Mouse (Mus musculus): ENCODE data around the gene Rap1b. TPM values are rescaled to one million over a fixed set of nuclear protein-coding genes. Genes with fewer than 3 reads are reported as not detected.
"Not testable (repeated sequence)": the region's sequence is repeated elsewhere in the genome, so short reads cannot be mapped to it uniquely, and the experiment has no call there.

The Rap1b gene
- polyA plus RNA-seq (2011; ENCODE audit: insufficient read depth, insufficient read length, low replicate concordance, missing spikeins) = 119 and 178 TPM in 2 replicates

DNA sequence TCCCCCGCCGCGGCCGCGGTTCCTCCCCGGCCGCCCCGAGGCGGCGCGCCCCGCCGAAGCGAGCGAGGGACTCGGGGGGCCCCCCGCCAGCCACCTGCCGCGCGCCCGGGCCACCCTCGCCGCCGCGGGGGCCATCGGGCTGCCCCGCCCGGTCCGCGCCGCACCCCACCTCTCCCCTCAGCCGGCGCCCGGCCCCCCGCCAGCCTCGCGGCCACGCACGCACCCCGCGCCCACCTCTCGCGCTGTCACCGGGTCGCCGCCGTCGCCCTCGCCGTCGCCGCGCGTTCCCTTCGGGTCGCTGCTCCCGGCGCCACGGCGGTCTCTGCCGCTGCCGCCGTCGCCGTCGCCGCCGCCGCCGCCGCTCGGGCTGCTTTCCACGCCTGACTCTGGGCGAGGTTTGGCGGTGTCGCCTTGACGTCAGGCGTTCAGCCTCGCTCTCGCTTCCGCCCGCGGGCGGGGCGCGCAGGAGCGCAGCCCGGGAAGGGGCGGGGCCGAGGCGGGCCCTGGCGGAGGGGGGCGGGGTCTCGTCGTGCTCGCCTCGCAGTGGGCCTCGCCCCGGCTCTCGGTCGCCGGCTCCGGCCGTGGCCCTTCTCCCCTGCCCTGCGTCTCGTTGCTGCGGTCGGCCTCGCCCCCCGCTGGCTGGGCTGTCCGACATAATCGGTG is at the start of gene Rap1b:
TSS of gene Rap1b (minus strand) at position 439 of the 663 bp plus-strand sequence.
- TF ChIP-seq POLR2A (IDR thresholded peaks at IDR 0.05; ENCODE audit: borderline replicate concordance, control insufficient read depth, low read depth, low read length) = peak; percentile 88
- no peak for TF ChIP-seq CTCF (IDR thresholded peaks at IDR 0.05; ENCODE audit: control insufficient read depth, insufficient read depth, low read length)
- peaks cover 2% of the 10 kb centered on the region; the same call in 1 of the 2 replicates for H3K4me1 ChIP-seq (ENCODE audit: control insufficient read depth, insufficient read depth, low read length)
- peak within 1 kb of the TSS; percentile 100 for H3K27ac ChIP-seq (ENCODE audit: control insufficient read depth, insufficient read depth, low read depth, low read length, poor library complexity)
- H3K4me3 ChIP-seq (replicated peaks; ENCODE audit: control insufficient read depth, low read depth, low read length) = peak within 1 kb of the TSS; percentile 82
- WGBS = under 1% methylated on average over 110 of the region's 112 CpGs

- Histone ChIP-seq H3K27ac (ENCODE audit: control insufficient read depth, insufficient read depth, low read depth, low read length, poor library complexity) (no peak overlapping the region), H3K4me3 (replicated peaks; ENCODE audit: control insufficient read depth, low read depth, low read length) (no peak overlapping the region), H3K4me1 (ENCODE audit: control insufficient read depth, insufficient read depth, low read length) (peaks cover 3% of the 10 kb centered on the region; the same call in 1 of the 2 replicates)
- TF ChIP-seq POLR2A (IDR thresholded peaks at IDR 0.05; ENCODE audit: borderline replicate concordance, control insufficient read depth, low read depth, low read length) (no peak), CTCF (IDR thresholded peaks at IDR 0.05; ENCODE audit: control insufficient read depth, insufficient read depth, low read length) (no peak)
- 82% methylated on average over 4 of the region's 4 CpGs for WGBS
These were observed 49.4 kb upstream of the Rap1b start for GRCm38 (mm10) chr10:117895186-117895585.

DNA sequence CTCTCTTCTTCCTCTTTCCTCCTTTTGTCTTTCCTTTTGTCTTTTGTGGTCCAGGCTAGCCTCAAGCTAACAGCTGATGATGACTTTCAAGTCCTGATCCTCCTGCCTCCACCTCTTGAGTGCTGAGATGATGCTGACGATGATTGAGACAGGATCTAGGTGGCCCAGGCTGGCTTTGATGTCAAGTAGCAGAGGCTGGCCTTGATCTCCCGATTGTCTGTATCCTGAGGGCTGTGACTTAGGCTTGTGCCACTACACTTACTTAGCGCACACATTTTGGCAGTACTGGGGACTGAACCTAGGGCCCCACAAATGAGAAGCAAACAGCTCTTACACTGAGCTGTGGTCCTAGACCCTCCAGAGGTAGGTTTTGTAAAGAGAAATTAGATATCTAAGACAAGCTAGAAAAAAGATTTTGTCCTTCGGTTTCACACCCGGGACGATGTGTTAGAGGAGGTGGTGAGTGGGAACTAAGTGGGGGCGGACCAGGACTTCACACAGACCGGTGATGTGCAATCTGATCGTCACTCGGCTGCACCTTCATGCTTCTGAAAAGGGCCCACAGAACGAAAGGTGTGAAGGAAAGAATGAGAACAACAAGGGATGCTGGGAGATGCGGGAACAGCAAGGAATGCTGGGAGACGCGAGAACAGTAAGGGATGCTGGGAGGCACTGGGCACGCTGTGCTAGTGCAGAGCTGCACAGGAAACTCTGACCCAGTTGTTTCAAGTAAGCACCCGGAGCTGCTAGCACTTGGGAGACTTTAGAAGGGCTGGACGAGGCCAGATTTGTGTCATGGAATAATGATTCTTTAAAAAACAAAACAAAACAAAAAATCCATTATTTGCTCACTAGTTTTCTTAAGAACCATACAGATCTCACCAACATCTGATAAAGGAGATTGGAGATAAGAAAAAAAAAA is 48.5 kb upstream of the Rap1b start:
- peaks cover 2% of the 10 kb centered on the region; the same call in 1 of the 2 replicates for H3K4me1 ChIP-seq (ENCODE audit: control insufficient read depth, insufficient read depth, low read length)
- no peak overlapping the region for H3K4me3 ChIP-seq (replicated peaks; ENCODE audit: control insufficient read depth, low read depth, low read length)
- WGBS = 83% methylated on average over 17 of the region's 17 CpGs
- TF ChIP-seq CTCF (IDR thresholded peaks at IDR 0.05; ENCODE audit: control insufficient read depth, insufficient read depth, low read length) (no peak), POLR2A (IDR thresholded peaks at IDR 0.05; ENCODE audit: borderline replicate concordance, control insufficient read depth, low read depth, low read length) (no peak)
- H3K27ac ChIP-seq (ENCODE audit: control insufficient read depth, insufficient read depth, low read depth, low read length, poor library complexity) = no peak overlapping the region

DNA sequence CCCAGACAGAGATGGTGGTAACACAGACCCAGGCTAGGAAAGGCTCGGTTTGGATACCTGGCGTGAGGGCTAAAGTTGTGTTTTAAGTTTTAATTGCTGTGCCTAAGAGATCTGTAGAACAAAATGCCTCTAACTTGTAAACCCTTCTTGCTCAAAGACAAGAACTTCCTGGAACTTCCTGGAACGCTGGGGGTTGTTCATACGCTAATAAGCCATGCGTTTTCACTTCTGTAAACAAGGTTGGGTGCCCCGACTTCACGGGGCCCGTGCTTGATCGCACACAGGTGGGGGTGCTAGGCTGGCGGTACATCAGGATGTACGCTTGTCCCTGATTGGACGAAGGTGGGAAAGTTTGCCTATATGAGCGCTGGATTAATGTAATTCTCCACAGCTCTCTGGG is 47.3 kb upstream of the Rap1b start:
- H3K4me3 ChIP-seq (replicated peaks; ENCODE audit: control insufficient read depth, low read depth, low read length); H3K4me1 ChIP-seq (ENCODE audit: control insufficient read depth, insufficient read depth, low read length); H3K27ac ChIP-seq (ENCODE audit: control insufficient read depth, insufficient read depth, low read depth, low read length, poor library complexity): not testable (repeated sequence)
- 36% methylated on average over 13 of the region's 13 CpGs for WGBS

GRCm38 (mm10) chr10:117891327-117891726 is 45.5 kb upstream of the Rap1b start:
- 84% methylated on average over 10 of the region's 10 CpGs for WGBS
- TF ChIP-seq POLR2A (IDR thresholded peaks at IDR 0.05; ENCODE audit: borderline replicate concordance, control insufficient read depth, low read depth, low read length) = no peak
- TF ChIP-seq CTCF (IDR thresholded peaks at IDR 0.05; ENCODE audit: control insufficient read depth, insufficient read depth, low read length) = no peak
- Histone ChIP-seq H3K27ac (ENCODE audit: control insufficient read depth, insufficient read depth, low read depth, low read length, poor library complexity) (no peak overlapping the region), H3K4me1 (ENCODE audit: control insufficient read depth, insufficient read depth, low read length) (no peaks in the 10 kb centered on the region), H3K4me3 (replicated peaks; ENCODE audit: control insufficient read depth, low read depth, low read length) (no peak overlapping the region)

DNA sequence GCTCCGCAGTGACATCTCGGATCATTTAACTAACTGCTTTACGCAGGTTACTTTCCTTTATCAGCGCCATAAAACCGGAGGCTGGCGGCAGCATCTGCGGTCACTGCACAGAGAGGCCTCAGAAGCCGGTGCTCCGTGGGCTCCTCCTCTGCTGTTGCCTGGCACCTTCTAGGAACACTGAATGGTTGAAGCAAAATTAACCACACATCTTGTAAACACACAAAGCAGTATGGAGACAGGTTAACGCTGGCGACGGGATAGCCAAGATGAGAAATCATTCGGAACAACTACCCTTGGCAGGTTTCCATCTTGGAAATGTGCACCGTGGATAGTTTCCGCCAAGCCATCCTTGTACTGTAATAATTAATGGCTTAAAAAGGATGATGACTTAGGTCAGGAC is 43.0 kb upstream of the Rap1b start:
- 82% methylated on average over 15 of the region's 15 CpGs for WGBS
- TF ChIP-seq CTCF (IDR thresholded peaks at IDR 0.05; ENCODE audit: control insufficient read depth, insufficient read depth, low read length) (no peak), POLR2A (IDR thresholded peaks at IDR 0.05; ENCODE audit: borderline replicate concordance, control insufficient read depth, low read depth, low read length) (no peak)
- no peak overlapping the region for H3K27ac ChIP-seq (ENCODE audit: control insufficient read depth, insufficient read depth, low read depth, low read length, poor library complexity)
- H3K4me3 ChIP-seq (replicated peaks; ENCODE audit: control insufficient read depth, low read depth, low read length) = no peak overlapping the region
- H3K4me1 ChIP-seq (ENCODE audit: control insufficient read depth, insufficient read depth, low read length) = no peaks in the 10 kb centered on the region

DNA sequence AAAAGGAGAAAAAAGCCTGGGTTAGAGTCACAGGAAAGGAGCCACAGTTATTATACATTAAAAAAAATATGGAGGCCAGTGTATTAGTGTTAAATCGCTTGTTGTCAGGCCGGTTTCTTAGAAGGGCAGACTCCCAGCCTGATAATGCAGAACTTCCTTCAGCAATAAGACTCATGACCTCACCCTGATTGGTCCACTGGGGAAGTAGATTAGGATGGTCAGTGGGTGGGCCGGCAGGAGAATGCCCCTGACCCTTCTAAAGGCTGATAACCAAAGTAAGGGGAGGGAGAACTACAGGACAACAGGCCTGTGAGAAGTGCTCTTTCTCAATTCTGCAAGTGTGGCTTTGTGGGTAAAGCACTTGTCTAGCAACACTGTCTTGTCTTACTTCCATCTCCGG is 39.5 kb upstream of the Rap1b start:
- H3K4me3 ChIP-seq (replicated peaks; ENCODE audit: control insufficient read depth, low read depth, low read length) = no peak overlapping the region
- no peak overlapping the region for H3K27ac ChIP-seq (ENCODE audit: control insufficient read depth, insufficient read depth, low read depth, low read length, poor library complexity)
- no peaks in the 10 kb centered on the region for H3K4me1 ChIP-seq (ENCODE audit: control insufficient read depth, insufficient read depth, low read length)
- TF ChIP-seq CTCF (IDR thresholded peaks at IDR 0.05; ENCODE audit: control insufficient read depth, insufficient read depth, low read length) = no peak
- no peak for TF ChIP-seq POLR2A (IDR thresholded peaks at IDR 0.05; ENCODE audit: borderline replicate concordance, control insufficient read depth, low read depth, low read length)
- 61% methylated on average over 4 of the region's 4 CpGs for WGBS

GRCm38 (mm10) chr10:117884760-117885159 is 38.9 kb upstream of the Rap1b start:
- TF ChIP-seq POLR2A (IDR thresholded peaks at IDR 0.05; ENCODE audit: borderline replicate concordance, control insufficient read depth, low read depth, low read length) = no peak
- TF ChIP-seq CTCF (IDR thresholded peaks at IDR 0.05; ENCODE audit: control insufficient read depth, insufficient read depth, low read length) = no peak
- WGBS = 82% methylated on average over 5 of the region's 5 CpGs
- Histone ChIP-seq H3K4me3 (replicated peaks; ENCODE audit: control insufficient read depth, low read depth, low read length) (no peak overlapping the region), H3K4me1 (ENCODE audit: control insufficient read depth, insufficient read depth, low read length) (no peaks in the 10 kb centered on the region), H3K27ac (ENCODE audit: control insufficient read depth, insufficient read depth, low read depth, low read length, poor library complexity) (no peak overlapping the region)
